Comparison of ENCODE assay signal across 8 mouse cellular contexts in genomic region chr3:117868637-117869323, GRCm38 (mm10). TPM values are rescaled to one million over a fixed set of nuclear protein-coding genes. Genes with fewer than 3 reads are reported as not detected.
DNase-seq lines count a peak whose midpoint lies in the region; ATAC-seq lines count a peak whose summit lies in the region.

TSS of gene Snx7 (minus strand) at chr3:117868936.

- H3K4me3 ChIP-seq in intestine, embryonic 14.5 days (ENCODE audit: low read depth, low read length): peak within 1 kb of the TSS; percentile 61

- no peaks in the 10 kb centered on the region for H3K9me3 ChIP-seq in intestine, embryonic 14.5 days (ENCODE audit: control insufficient read depth, low read length)

- H3K4me2 ChIP-seq in intestine, embryonic 14.5 days (ENCODE audit: low read length): peak within 1 kb of the TSS; percentile 64

- peaks cover 10% of the 10 kb centered on the region; the same call in 1 of the 2 replicates for H3K4me1 ChIP-seq in intestine, embryonic 14.5 days (replicated peaks; ENCODE audit: control insufficient read depth, insufficient read depth, low read length)

- peak; percentile 85 for DNase-seq in adrenal gland, adult 8-10 months
- DNase-seq in embryo, embryonic 10 days (ENCODE audit: low spot score): peak; percentile 81
- DNase-seq in gastrocnemius, postnatal 25 days: peak; percentile 92
- DNase-seq in intestine, embryonic 14.5 days (ENCODE audit: low spot score): peak; percentile 87
- DNase-seq in left cerebral cortex, adult 9 months (ENCODE audit: low spot score in 2 of 2): peak; percentile 65 to 84
- DNase-seq in right cerebral cortex, adult 2 months (ENCODE audit: low spot score in 2 of 2): peak; percentile 78 to 83
- no peak for DNase-seq in T-cell, adult 2 months (ENCODE audit: low spot score)

- H3K27me3 ChIP-seq in intestine, embryonic 14.5 days (replicated peaks; ENCODE audit: control insufficient read depth, insufficient read depth, low read length): no peaks in the 10 kb centered on the region

- H3K36me3 ChIP-seq in intestine, embryonic 14.5 days (ENCODE audit: control insufficient read depth, insufficient read depth, low read length): no peaks in the 10 kb centered on the region

- under 1% methylated on average over 53 of the region's 53 CpGs for WGBS in intestine, embryonic 14.5 days

- H3K9ac ChIP-seq in intestine, embryonic 14.5 days (ENCODE audit: low read length): peak within 1 kb of the TSS; percentile 76

- ATAC-seq in intestine, embryonic 14.5 days (replicated peaks; ENCODE audit: low FRiP score, low TSS enrichment, low read depth): peak; percentile 96
- peak; percentile 96 for ATAC-seq in megakaryocyte, adult 5-6 weeks (ENCODE audit: poor library complexity, severe bottlenecking)

- peak within 1 kb of the TSS; percentile 79 for H3K27ac ChIP-seq in intestine, embryonic 14.5 days (ENCODE audit: low read depth)

RNA-seq across cellular contexts. Expression of gene Snx7, which starts in this region (rescaled TPM):
- 10 to 100 TPM; 45.3 to 50.1 (median 46.2) TPM for total RNA-seq in adrenal gland, adult 8-10 months (2022)
- total RNA-seq in gastrocnemius, postnatal 25 days (2021): 1 to 10 TPM; 3.0 to 4.0 TPM
- polyA plus RNA-seq in intestine, embryonic 14.5 days (2014; fragmentation: Nextera tagmentation; extraction: Ambion mirVana): 57.8 and 63.6 TPM in 2 replicates
- 9.9 and 13.2 TPM in 2 replicates for total RNA-seq in megakaryocyte, adult 5-6 weeks (2015)
- 16.0 and 20.4 TPM in 2 replicates for total RNA-seq in megakaryocyte, adult 5-6 weeks (2017)
